Mouse (Mus musculus) right cerebral cortex, postnatal 10 days (tissue): Measurements from ENCODE around the gene Btrc.
A peak's percentile ranks its signal among the peaks of the same experiment; 100 is the strongest.

Experiments
- DNase-seq, 2 experiments: peaks; one replicate each; pipeline ENCODE4 v3.0.0; 2021; ENCODE audit warnings: low spot score in 2 of 2

The Btrc gene

DNA sequence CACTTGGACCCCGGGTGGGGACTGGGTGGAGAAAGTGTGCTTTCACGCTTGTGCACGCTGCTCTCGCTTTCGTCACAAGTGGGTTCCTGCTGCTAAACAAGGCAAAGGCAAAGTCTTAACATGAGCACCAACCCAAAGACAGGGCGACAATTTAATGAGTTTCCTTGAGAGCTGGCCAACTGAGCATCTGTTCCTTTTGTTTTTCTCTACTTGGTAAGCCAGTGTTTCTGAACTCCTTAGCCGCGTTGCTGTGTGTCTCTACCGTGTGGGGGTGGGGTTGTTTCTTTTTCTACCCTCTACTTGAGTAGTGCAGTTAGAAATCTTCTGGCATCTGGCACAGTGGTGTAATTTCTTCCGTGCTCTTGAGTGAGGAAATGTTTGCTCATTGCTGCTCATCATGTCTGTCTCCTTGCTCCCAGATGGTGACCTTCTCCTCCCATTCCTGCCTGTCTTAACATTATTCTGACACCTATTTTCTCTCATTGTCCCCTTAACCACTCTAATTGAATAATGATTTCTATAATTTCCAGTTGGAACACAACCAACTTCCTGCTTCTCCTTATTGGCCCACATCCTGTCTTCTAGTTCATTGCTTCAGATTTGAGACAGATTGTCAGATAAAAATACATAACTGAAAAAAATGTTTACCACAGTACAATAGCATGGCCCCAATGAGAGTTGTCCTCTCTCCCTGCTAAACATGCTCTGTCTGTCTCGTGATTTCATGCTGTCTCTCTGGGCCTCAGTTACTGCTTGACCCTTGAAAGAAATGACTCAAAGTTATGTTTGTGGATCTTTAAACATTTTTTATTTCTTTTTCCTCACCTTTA is 109.4 kb downstream of the Btrc start:
- DNase-seq, result peak in 1 of 2 experiments; percentile 49

- no peak for DNase-seq
Observed at GRCm38 (mm10) chr19:45474686-45475085, 111.2 kb downstream of the Btrc start.

DNA sequence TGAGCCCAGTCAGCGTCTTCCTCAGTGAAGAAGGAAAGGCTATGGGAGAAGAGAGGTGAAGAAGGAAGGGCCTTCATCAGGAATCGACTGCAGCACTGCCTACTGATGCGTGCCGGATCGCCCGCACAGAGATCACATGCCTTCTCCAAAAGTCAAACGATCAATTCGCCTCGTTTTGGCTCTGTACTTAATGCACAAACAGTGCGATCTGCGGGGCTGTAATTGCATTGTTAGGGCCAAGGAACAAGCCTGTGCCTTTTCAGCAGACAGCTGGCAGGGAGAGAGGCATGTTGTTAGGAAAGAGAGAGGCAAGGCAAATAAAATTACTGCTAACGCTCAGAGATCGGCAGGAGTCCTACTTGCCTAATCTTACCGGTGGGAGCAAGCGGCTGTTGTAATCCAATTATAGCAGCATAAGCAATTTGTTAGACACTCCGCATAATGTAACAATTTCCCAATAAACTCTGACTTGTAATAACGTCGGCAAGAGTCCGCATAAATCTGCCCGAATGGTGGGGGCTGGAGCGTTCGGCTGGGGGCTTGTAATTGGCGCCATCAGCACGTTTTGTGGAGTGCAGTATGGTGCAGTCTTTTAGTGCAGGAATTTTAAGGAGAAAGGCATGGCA is 112.5 kb downstream of the Btrc start:
- DNase-seq, result peak; percentile 45 to 49

DNA sequence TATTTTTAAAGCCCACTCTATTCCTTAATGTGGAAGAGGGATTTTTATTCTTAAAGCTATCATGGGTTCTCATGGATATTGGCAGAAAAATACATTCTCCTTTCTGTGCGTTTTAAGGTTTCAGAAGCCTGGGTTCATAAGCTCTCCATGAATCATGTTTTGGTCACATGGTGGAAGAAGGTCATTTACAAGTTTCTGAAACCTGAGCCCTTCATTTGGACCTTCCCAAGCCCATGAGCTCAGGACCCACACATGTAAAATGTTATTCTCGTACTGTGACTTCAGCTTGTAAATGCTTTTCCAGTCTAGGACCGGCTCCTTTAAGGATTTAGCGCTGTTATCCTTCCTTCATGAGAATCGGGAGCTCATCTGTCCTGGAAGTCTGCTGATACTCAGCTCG is 116.0 kb downstream of the Btrc start:
- no peak for DNase-seq

DNA sequence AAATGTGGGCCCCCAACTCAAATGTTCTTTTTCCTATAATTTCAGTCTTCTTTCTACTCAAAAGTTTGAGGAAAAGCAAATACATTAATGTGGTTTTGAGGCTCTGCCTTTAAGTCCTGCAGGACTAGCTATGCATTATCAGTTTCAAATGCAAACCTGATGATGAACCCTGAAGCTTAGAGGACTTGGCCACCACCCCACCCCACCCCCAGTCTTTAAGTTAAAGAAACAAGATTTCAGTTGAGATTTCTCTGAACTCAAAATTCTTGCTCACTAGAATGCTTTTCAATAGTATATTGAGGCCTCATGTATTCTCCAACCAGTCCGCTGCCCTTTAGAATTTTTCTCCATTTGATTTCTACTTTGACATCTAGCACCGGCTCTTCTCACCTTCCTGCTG is 117.0 kb downstream of the Btrc start:
- DNase-seq, result no peak

GRCm38 (mm10) chr19:45480951-45481350 is 117.4 kb downstream of the Btrc start:
- no peak for DNase-seq

DNA sequence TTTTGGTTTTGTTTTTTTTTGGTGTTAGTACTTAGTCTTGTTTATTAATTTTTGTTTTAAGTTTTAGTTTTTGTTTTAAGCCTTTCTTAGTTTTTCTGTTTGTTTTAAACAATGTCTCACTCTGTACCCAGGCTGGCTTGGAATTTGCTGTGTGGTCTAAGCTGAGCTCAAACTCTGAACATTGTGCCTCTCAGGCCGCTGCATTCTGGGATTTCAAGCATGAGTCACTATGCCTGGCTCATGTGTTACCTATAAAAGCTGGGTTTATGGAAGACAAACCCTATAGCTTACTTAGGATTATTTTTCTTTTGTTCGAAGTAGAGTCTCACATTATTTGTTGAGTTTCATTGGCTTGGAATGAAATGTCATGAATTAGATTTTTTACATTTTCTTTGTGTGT is 119.9 kb downstream of the Btrc start:
- DNase-seq, result no peak

DNA sequence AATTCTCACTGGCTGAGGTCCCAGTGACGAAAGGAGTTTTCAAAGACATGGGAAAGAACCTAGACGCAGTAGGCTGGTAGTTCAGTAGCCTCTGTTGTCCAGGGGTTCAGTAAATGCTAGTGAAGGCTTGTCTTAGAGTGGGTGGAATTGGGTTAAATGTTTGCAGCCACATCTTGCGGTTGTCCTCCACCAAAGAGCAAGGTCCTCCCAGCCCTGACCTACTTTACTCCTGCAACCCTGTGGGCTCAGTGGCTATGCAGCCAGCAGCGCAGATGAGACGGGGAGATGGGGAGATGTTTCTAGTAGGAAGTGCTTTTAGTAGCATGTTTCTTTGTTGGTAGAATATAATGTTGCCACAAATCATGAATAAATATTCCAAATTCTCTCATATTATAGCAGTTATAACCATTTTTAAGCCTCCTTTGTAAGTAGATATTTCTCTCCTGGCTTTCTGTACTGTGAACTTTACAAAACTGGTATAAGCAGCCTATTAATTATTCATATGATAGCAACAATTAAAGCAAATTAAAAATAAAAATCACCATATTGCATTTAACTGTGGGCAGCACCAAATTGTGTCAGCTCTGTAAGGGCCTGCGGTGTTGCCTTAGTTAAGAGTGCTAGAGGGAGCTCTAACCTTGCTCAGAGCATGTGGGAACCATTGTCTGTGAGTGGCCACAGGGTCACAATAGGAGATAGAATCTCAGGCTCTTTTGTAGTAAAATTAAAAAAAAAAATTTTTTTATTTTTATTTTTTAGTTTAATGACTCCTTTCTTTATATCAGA is 122.9 kb downstream of the Btrc start:
- DNase-seq, result no peak

GRCm38 (mm10) chr19:45486992-45487387 is 123.5 kb downstream of the Btrc start:
- DNase-seq, result no peak

DNA sequence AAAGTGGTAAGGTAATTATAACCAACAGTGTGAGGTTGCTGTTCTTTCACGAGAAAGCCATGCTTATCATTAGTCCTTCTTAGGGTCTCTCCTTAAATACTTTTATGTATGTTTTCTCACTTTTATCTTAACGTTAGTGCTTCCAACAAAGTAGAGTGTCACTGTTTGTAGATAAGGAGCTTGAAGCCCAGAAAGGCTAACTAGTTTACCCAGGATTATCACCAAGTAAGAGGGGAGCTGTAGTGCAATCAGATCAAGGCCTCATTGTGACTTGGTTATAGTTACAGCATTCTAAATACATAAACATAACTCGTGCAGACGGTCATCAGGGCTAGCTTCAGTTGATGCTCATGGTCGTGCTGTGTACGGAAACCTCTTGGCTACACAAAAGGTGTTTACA is 126.4 kb downstream of the Btrc start:
- no peak for DNase-seq

- DNase-seq, result no peak
Observed at GRCm38 (mm10) chr19:45491246-45491645, 127.7 kb downstream of the Btrc start.

DNA sequence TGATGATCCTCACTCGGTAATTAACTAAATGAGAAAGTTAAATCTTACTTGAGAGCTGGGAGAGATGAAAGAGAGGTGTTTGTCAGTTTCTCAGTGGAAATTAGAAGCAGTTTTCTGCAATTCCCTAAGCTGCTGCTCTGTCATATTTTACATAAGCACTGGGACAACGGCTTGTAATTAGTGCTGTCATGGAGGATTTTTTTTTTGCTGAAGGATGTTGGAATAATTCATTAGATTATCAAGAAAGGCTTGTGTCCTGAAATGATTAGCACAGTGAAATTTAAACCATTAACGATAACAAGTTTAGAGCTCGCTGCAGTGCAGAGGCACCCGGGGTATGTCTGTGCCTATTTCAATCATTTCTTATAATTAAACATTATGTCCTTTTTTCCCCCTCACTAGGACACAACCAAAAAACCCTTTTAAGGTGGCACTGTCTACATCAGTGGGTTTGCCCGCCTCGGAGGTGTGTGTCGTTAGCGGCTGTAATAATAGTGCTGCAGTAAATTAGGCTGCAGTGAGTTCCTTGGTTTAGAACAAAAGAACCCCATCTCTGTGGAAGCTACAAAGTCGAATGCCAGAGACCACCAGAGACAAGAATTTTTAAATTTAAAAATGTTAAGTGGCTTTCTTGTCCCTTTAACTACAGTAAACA is 130.7 kb downstream of the Btrc start:
- no peak for DNase-seq

DNA sequence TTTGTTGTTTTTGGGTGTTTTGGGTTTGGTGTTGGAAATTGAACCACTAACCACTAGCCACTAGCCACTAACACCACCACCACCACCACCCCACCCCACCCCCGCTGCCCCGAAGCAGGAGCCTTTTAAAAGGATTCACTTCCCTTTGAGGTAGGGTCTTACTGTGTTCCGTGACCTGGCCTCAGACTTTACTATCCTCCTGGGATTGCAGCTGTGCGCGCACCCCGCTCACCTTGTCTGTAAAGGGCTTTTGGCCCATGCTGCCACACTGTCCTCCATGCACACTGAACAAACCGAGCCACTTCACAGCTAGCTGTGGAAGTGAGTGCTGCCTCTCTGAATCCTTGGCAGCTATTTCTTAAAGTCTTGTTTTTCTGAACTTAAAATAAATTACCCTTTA is 141.9 kb downstream of the Btrc start:
- DNase-seq, result no peak

DNA sequence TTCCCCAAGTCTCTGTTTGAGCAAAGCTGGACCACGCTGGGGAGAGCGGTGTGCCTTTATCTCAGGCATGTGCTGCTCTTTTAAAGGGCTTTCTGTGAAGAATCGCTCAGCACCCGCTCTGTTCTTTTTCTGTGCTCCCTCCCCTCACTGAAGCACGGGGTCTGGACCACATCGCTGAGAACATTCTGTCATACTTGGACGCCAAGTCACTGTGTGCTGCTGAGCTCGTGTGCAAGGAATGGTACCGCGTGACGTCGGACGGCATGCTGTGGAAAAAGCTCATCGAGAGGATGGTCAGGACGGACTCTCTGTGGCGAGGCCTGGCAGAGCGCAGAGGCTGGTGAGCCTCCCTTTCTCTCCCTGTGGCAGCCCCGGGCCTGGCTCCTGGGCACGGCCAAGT is 144.0 kb downstream of the Btrc start:
- peak; percentile 54 to 58 for DNase-seq

- no peak for DNase-seq
Observed at GRCm38 (mm10) chr19:45510680-45511079, 147.1 kb downstream of the Btrc start.

GRCm38 (mm10) chr19:45511406-45511805 is 147.9 kb downstream of the Btrc start:
- peak in 1 of 2 experiments; percentile 58 for DNase-seq

DNA sequence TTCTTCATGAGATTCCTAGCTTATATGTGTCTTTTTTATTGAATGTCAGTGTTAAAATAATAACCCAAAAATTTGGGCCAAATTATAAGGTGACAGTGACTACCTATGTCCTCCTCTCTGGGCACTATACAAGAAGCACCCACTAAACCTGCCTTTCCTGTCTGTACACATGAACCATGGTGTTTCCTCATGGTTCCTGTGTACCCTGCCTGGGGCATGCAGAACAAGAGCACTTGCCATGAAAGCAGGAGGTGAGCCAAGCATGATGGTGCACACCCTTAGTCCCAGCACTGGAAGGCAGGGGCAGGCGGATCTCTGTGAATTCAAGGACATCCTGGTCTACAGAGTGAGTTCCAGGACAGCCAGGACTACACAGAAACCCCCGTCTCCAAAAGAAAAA is 151.8 kb downstream of the Btrc start:
- DNase-seq, result no peak

- no peak for DNase-seq
Observed at GRCm38 (mm10) chr19:45516264-45516663, 152.7 kb downstream of the Btrc start.

GRCm38 (mm10) chr19:45527382-45527781 is 163.8 kb downstream of the Btrc start:
- no peak for DNase-seq

DNA sequence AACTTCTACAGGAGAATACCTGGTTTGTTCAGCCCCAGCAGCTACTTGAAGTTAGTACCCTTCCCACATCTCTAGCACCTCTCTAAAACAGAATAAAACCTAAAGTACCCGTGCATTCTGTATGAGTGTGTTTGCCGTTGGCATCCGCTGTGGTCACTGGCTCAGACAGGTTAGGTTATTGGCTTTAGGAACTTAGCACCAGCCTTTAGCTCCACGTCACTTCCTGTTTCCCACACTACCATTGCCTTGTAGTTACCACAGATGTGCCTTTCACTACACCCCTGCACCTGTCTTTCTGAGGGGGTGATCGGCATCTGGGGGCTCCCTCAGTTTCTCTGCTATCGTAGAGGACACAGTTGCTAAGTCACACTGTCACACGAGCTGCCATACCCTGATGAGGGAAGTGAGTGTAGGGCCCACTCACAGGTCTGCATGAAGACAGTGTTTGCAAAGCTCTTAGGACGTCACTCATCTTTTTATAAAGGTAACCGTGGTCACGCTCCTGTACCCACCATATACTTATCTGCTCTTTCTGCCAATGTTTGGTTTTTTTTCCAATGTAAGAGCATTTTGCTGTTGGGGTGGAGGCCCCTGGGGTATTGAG is 164.5 kb downstream of the Btrc start:
- DNase-seq, result no peak

DNA sequence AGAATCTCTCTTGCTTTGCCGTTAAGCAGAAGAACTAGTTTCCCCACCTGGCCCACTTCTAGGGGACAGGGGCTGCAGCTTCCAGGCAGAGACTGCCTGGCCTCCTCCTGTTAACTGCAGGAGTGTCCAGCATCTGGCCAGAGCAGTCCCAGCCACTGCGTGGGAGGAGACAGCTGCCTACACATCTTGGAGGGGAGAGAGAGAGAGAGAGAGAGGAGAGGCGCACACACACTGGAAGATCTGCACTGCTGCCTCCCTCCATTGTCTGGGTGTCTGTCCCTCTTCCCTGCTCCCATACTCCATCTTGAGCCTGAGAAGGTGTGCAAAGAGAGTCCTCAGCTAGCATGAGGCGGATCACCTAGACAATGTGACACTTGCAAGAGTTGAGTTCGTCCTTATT is 165.8 kb downstream of the Btrc start:
- DNase-seq, result no peak
